Mouse (Mus musculus): ENCODE results near the gene Scyl1. TPM values are rescaled to one million over a fixed set of nuclear protein-coding genes. Genes with fewer than 3 reads are reported as not detected.

Scyl1 gene
- polyA plus RNA-seq, 1 experiment = 52.5 TPM

GRCm38 (mm10) chr19:5727701-5728100, 43.5 kb downstream of the Scyl1 start:
- peaks cover 43% of the 10 kb centered on the region for H3K4me1 ChIP-seq (ENCODE audit: control insufficient read depth, insufficient read depth, insufficient read length, low read length)

GRCm38 (mm10) chr19:5726961-5727578, 44.1 kb downstream of the Scyl1 start:
- Histone ChIP-seq H3K27ac (ENCODE audit: insufficient read depth, low read depth, low read length) (peak overlapping the region; percentile 82), H3K4me3 (ENCODE audit: low read depth, low read length) (peak overlapping the region; percentile 46), H3K4me1 (ENCODE audit: control insufficient read depth, insufficient read depth, insufficient read length, low read length) (peaks cover 47% of the 10 kb centered on the region), H3K36me3 (ENCODE audit: control insufficient read depth, insufficient read depth, low read length) (peaks cover 5% of the 10 kb centered on the region), H3K27me3 (ENCODE audit: control insufficient read depth, insufficient read depth, low read length) (no peaks in the 10 kb centered on the region)
- TF ChIP-seq CTCF (IDR thresholded peaks at IDR 0.05; ENCODE audit: extremely low read depth, insufficient read length, insufficient replicate concordance, low read depth, low read length) (no peak), POLR2A (IDR thresholded peaks at IDR 0.05; ENCODE audit: low read depth, low read length) (no peak)
- WGBS = 49% methylated on average over 15 of the region's 15 CpGs

More at GRCm38 (mm10) chr19:5727701-5728100, 43.5 kb downstream of the Scyl1 start:
- H3K4me3 ChIP-seq (ENCODE audit: low read depth, low read length) = peak overlapping the region; percentile 46
- H3K27me3 ChIP-seq (ENCODE audit: control insufficient read depth, insufficient read depth, low read length) = no peaks in the 10 kb centered on the region
- no peak for TF ChIP-seq POLR2A (IDR thresholded peaks at IDR 0.05; ENCODE audit: low read depth, low read length)
- peak; percentile 98 for TF ChIP-seq CTCF (IDR thresholded peaks at IDR 0.05; ENCODE audit: extremely low read depth, insufficient read length, insufficient replicate concordance, low read depth, low read length)
- WGBS = 6% methylated on average over 14 of the region's 14 CpGs
- no peaks in the 10 kb centered on the region for H3K36me3 ChIP-seq (ENCODE audit: control insufficient read depth, insufficient read depth, low read length)
- peak overlapping the region; percentile 82 for H3K27ac ChIP-seq (ENCODE audit: insufficient read depth, low read depth, low read length)

GRCm38 (mm10) chr19:5725767-5726515, 45.3 kb downstream of the Scyl1 start, which contains the start of gene Ehbp1l1:
Gene Ehbp1l1, minus strand, starts transcription at chr19:5726317.
- Histone ChIP-seq H3K4me1 (ENCODE audit: control insufficient read depth, insufficient read depth, insufficient read length, low read length) (peaks cover 40% of the 10 kb centered on the region), H3K4me3 (ENCODE audit: low read depth, low read length) (peak within 1 kb of the TSS; percentile 72), H3K27me3 (ENCODE audit: control insufficient read depth, insufficient read depth, low read length) (no peaks in the 10 kb centered on the region), H3K36me3 (ENCODE audit: control insufficient read depth, insufficient read depth, low read length) (peaks cover 14% of the 10 kb centered on the region), H3K27ac (ENCODE audit: insufficient read depth, low read depth, low read length) (peak within 1 kb of the TSS; percentile 92)
- TF ChIP-seq POLR2A (IDR thresholded peaks at IDR 0.05; ENCODE audit: low read depth, low read length) (peak; percentile 72), CTCF (IDR thresholded peaks at IDR 0.05; ENCODE audit: extremely low read depth, insufficient read length, insufficient replicate concordance, low read depth, low read length) (no peak)
- WGBS = 9% methylated on average over 49 of the region's 49 CpGs

- Histone ChIP-seq H3K27me3 (ENCODE audit: control insufficient read depth, insufficient read depth, low read length) (no peaks in the 10 kb centered on the region), H3K27ac (ENCODE audit: insufficient read depth, low read depth, low read length) (peak overlapping the region; percentile 92), H3K4me3 (ENCODE audit: low read depth, low read length) (peak overlapping the region; percentile 72), H3K4me1 (ENCODE audit: control insufficient read depth, insufficient read depth, insufficient read length, low read length) (peaks cover 39% of the 10 kb centered on the region), H3K36me3 (ENCODE audit: control insufficient read depth, insufficient read depth, low read length) (peaks cover 22% of the 10 kb centered on the region)
- WGBS = 61% methylated on average over 12 of the region's 12 CpGs
- TF ChIP-seq POLR2A (IDR thresholded peaks at IDR 0.05; ENCODE audit: low read depth, low read length) (no peak), CTCF (IDR thresholded peaks at IDR 0.05; ENCODE audit: extremely low read depth, insufficient read length, insufficient replicate concordance, low read depth, low read length) (no peak)
Observed at GRCm38 (mm10) chr19:5725029-5725707, 46.1 kb downstream of the Scyl1 start.

- Histone ChIP-seq H3K36me3 (ENCODE audit: control insufficient read depth, insufficient read depth, low read length) (peaks cover 28% of the 10 kb centered on the region), H3K27me3 (ENCODE audit: control insufficient read depth, insufficient read depth, low read length) (no peaks in the 10 kb centered on the region), H3K27ac (ENCODE audit: insufficient read depth, low read depth, low read length) (peak overlapping the region; percentile 92), H3K4me1 (ENCODE audit: control insufficient read depth, insufficient read depth, insufficient read length, low read length) (peaks cover 39% of the 10 kb centered on the region), H3K4me3 (ENCODE audit: low read depth, low read length) (peak overlapping the region; percentile 72)
- WGBS = 16% methylated on average over 7 of the region's 7 CpGs
- TF ChIP-seq POLR2A (IDR thresholded peaks at IDR 0.05; ENCODE audit: low read depth, low read length) = peak; percentile 71
- TF ChIP-seq CTCF (IDR thresholded peaks at IDR 0.05; ENCODE audit: extremely low read depth, insufficient read length, insufficient replicate concordance, low read depth, low read length) = no peak
Observed at GRCm38 (mm10) chr19:5724549-5724941, 46.7 kb downstream of the Scyl1 start.

GRCm38 (mm10) chr19:5723934-5724548, 47.2 kb downstream of the Scyl1 start:
- Histone ChIP-seq H3K4me1 (ENCODE audit: control insufficient read depth, insufficient read depth, insufficient read length, low read length) (peaks cover 37% of the 10 kb centered on the region), H3K4me3 (ENCODE audit: low read depth, low read length) (peak overlapping the region; percentile 72), H3K36me3 (ENCODE audit: control insufficient read depth, insufficient read depth, low read length) (peaks cover 33% of the 10 kb centered on the region), H3K27ac (ENCODE audit: insufficient read depth, low read depth, low read length) (peak overlapping the region; percentile 92), H3K27me3 (ENCODE audit: control insufficient read depth, insufficient read depth, low read length) (no peaks in the 10 kb centered on the region)
- 41% methylated on average over 4 of the region's 4 CpGs for WGBS
- TF ChIP-seq POLR2A (IDR thresholded peaks at IDR 0.05; ENCODE audit: low read depth, low read length) (no peak), CTCF (IDR thresholded peaks at IDR 0.05; ENCODE audit: extremely low read depth, insufficient read length, insufficient replicate concordance, low read depth, low read length) (no peak)

Data from small intestine, adult 2 months (tissue).